15 mouse cellular contexts compared by ENCODE assay signal in the genomic region with DNA sequence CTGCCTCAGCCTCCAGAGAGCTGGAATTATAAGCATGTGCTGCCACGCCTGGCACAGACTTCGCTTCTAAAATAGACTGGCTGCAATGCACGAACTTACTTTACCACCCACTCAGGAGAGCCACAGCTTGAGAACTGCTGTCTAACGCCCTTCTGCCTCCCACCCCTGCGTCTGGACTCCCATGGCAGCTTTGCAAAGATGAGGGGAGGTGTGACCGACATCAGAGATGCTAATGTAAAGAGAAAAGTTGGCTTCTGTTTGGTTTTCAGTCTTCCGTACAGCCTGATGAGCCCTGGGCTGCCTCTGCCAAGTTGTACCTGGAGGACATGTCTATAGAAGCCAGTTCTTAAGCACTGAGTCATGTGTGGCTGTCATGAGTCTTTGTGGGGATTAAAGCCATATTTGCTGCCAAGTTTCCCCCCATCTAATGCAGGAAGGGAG.
DNase-seq lines count a peak whose midpoint lies in the region; ATAC-seq lines count a peak whose summit lies in the region.
"Had no signal": no experiment of that assay in that cellular context is flagged by ENCODE, and none has a peak within 500 bp of the region (broad histone marks: within the 10 kb centered on the region; RNA-seq: fewer than 3 reads in every experiment).

No protein-coding gene starts in this region.

- no peak overlapping the region for H3K4me3 ChIP-seq in brown adipose tissue, adult 24 weeks (ENCODE audit: insufficient read depth, low read depth, low read length)
- H3K4me3 ChIP-seq: limb, embryonic 15.5 days; neural tube, embryonic 12.5 days had no signal

- DNase-seq in frontal cortex, postnatal 10 days (ENCODE audit: low spot score in 2 of 2) = peak; percentile 48 to 78
- peak; percentile 63 to 80 for DNase-seq in layer of hippocampus, postnatal 14 days (ENCODE audit: low spot score in 2 of 2)
- peak; percentile 89 for DNase-seq in right cerebral cortex, adult 2 months (ENCODE audit: low spot score in 2 of 2)
- no peak for DNase-seq in adrenal gland, adult 8-10 months
- DNase-seq: cerebellum, adult 8-10 months; kidney, postnatal 36 days; lung, embryonic 14.5 days; thymus, postnatal 14 days had no signal

- peak overlapping the region; percentile 36; the same call in 1 of the 2 replicates for H3K27ac ChIP-seq in brown adipose tissue, adult 24 weeks (replicated peaks; ENCODE audit: low read depth, low read length)
- H3K27ac ChIP-seq: limb, embryonic 15.5 days; neural tube, embryonic 12.5 days had no signal

- no peak for ATAC-seq in erythroid progenitor cell, adult 5-6 weeks (replicated peaks; ENCODE audit: low FRiP score, poor library complexity, severe bottlenecking)
- no peak for ATAC-seq in monocyte, adult 5-6 weeks (replicated peaks; ENCODE audit: insufficient number of reproducible peaks, low FRiP score, low TSS enrichment, poor library complexity, severe bottlenecking)
- ATAC-seq: intestine, postnatal 0 days; midbrain, embryonic 16.5 days had no signal

- peaks cover 8% of the 10 kb centered on the region; the same call in 1 of the 2 replicates for H3K4me1 ChIP-seq in brown adipose tissue, adult 24 weeks (ENCODE audit: control insufficient read depth, insufficient read depth, insufficient read length, low read length)
